Mouse (Mus musculus): ENCODE measurements around the gene Ankrd54.
"Not testable (repeated sequence)": the region's sequence is repeated elsewhere in the genome, so short reads cannot be mapped to it uniquely, and the experiment has no call there.

The Ankrd54 gene

GRCm38 (mm10) chr15:79042721-79043491 is 19.8 kb downstream of the Ankrd54 start:
- peak; percentile 61 for DNase-seq (ENCODE audit: low spot score)

GRCm38 (mm10) chr15:79041585-79041984 is 21.1 kb downstream of the Ankrd54 start, which contains the start of gene Galr3:
Galr3 (plus strand) TSS chr15:79041885.
- DNase-seq (ENCODE audit: low spot score) = no peak

- peak; percentile 55 for DNase-seq (ENCODE audit: low spot score)
Observed at GRCm38 (mm10) chr15:79040501-79041416, 21.9 kb downstream of the Ankrd54 start.

GRCm38 (mm10) chr15:79038853-79039252 is 23.8 kb downstream of the Ankrd54 start:
- DNase-seq (ENCODE audit: low spot score) = peak; percentile 84

GRCm38 (mm10) chr15:79038331-79038730 is 24.4 kb downstream of the Ankrd54 start:
- DNase-seq (ENCODE audit: low spot score) = no peak

GRCm38 (mm10) chr15:79037913-79038328 is 24.8 kb downstream of the Ankrd54 start:
- DNase-seq (ENCODE audit: low spot score) = peak; percentile 88

- not testable (repeated sequence) for DNase-seq (ENCODE audit: low spot score)
Observed at GRCm38 (mm10) chr15:79031908-79032307, 30.8 kb downstream of the Ankrd54 start.

- peak; percentile 97 for DNase-seq (ENCODE audit: low spot score)
Observed at GRCm38 (mm10) chr15:79030551-79031435, 31.9 kb downstream of the Ankrd54 start.

- peak; percentile 54 for DNase-seq (ENCODE audit: low spot score)
Observed at GRCm38 (mm10) chr15:79029519-79030241, 33.0 kb downstream of the Ankrd54 start.

GRCm38 (mm10) chr15:79028823-79029484 is 33.7 kb downstream of the Ankrd54 start:
- no peak for DNase-seq (ENCODE audit: low spot score)

GRCm38 (mm10) chr15:79028237-79028738 is 34.4 kb downstream of the Ankrd54 start, which contains the start of gene H1f0:
H1f0 (plus strand) TSS chr15:79028450.
- DNase-seq (ENCODE audit: low spot score) = peak; percentile 94

- DNase-seq (ENCODE audit: low spot score) = no peak
Observed at GRCm38 (mm10) chr15:79027291-79028205, 35.1 kb downstream of the Ankrd54 start.

GRCm38 (mm10) chr15:79026511-79027290 is 36.0 kb downstream of the Ankrd54 start:
- no peak for DNase-seq (ENCODE audit: low spot score)

- DNase-seq (ENCODE audit: low spot score) = no peak
Observed at GRCm38 (mm10) chr15:79025687-79026308, 36.9 kb downstream of the Ankrd54 start.

GRCm38 (mm10) chr15:79023366-79023765 is 39.3 kb downstream of the Ankrd54 start:
- DNase-seq (ENCODE audit: low spot score) = no peak

GRCm38 (mm10) chr15:79022671-79023230 is 39.9 kb downstream of the Ankrd54 start:
- DNase-seq (ENCODE audit: low spot score) = no peak

GRCm38 (mm10) chr15:79018886-79019285 is 43.8 kb downstream of the Ankrd54 start:
- peak; percentile 53 for DNase-seq (ENCODE audit: low spot score)

All from embryo, embryonic 10 days (tissue).